Mouse (Mus musculus) heart, embryonic 16.5 days (tissue): ENCODE data around the gene Lrba. TPM values are rescaled to one million over a fixed set of nuclear protein-coding genes. Genes with fewer than 3 reads are reported as not detected.

ENCODE experiments used
- ATAC-seq: fragments of 200-750 bp; cut with Nextera tagmentation; replicated peaks from 2 replicates; pipeline ENCODE4 v1.8.0; 2017; ENCODE audit warnings: moderate number of reproducible peaks; ENCODE audit not compliant: insufficient read depth, low FRiP score; ENCODE audit errors: extremely low read depth
- H3K27ac ChIP-seq: fragments of 300-500 bp; sonication (generic); 2 replicates; pipeline ENCODE4 v1.5.1; 2014; ENCODE audit warnings: mild to moderate bottlenecking, low read length, control low read depth, moderate library complexity
- H3K27me3 ChIP-seq: fragments of 300-500 bp; sonication (generic); 2 replicates; pipeline ENCODE4 v1.6.1; 2014; ENCODE audit warnings: low read length, mixed read lengths; ENCODE audit not compliant: control insufficient read depth, insufficient read depth
- H3K36me3 ChIP-seq: fragments of 300-500 bp; sonication (generic); 2 replicates; pipeline ENCODE4 v1.6.1; 2014; ENCODE audit not compliant: control insufficient read depth, insufficient read depth
- H3K4me1 ChIP-seq: fragments of 300-500 bp; sonication (generic); 2 replicates; pipeline ENCODE4 v1.6.1; 2014; ENCODE audit warnings: low read length, mixed read lengths; ENCODE audit not compliant: control insufficient read depth, insufficient read depth
- H3K4me2 ChIP-seq: fragments of 300-500 bp; sonication (generic); 2 replicates; pipeline ENCODE4 v1.6.1; 2014; ENCODE audit warnings: low read depth, mild to moderate bottlenecking, control low read depth, low read length
- H3K4me3 ChIP-seq: fragments of 300-500 bp; sonication (generic); 2 replicates; pipeline ENCODE4 v1.5.1; 2014; ENCODE audit warnings: mild to moderate bottlenecking, control low read depth, low read length
- H3K9ac ChIP-seq: fragments of 300-500 bp; sonication (generic); 2 replicates; pipeline ENCODE4 v1.6.1; 2014; ENCODE audit warnings: low read length, control low read depth
- H3K9me3 ChIP-seq: fragments of 300-500 bp; sonication (generic); replicated peaks from 2 replicates; pipeline ENCODE4 v1.6.1; 2016; ENCODE audit warnings: low read length; ENCODE audit not compliant: control insufficient read depth
- WGBS: fragments of 180-500 bp; shearing (Covaris S2); extraction: QIAGEN DNeasy Blood & Tissue Kit; methylation state at CpG from one replicate; pipeline ENCODE4 v1.1.7; 2014; 5-methylcytosine and 5-hydroxymethylcytosine counted together
- polyA plus RNA-seq: library from polyadenylated mRNA; unstranded; fragments of >200 nt; fragmentation: Nextera tagmentation; extraction: Ambion mirVana; gene quantifications from 2 replicates; pipeline ENCODE4 v1.2.1, GENCODE M21; 2015

Lrba gene
- polyA plus RNA-seq, 1 experiment from 2014 or later, result 1.7 TPM

- Histone ChIP-seq H3K36me3 (no peaks in the 10 kb centered on the region), H3K27ac (no peak overlapping the region), H3K27me3 (no peaks in the 10 kb centered on the region), H3K4me3 (no peak overlapping the region), H3K9ac (no peak overlapping the region), H3K9me3 (no peaks in the 10 kb centered on the region), H3K4me2 (no peak overlapping the region), H3K4me1 (no peaks in the 10 kb centered on the region)
- 93% methylated on average over 9 of the region's 9 CpGs for WGBS
- no peak for ATAC-seq
Measured at GRCm38 (mm10) chr3:86806834-86807233, 582.4 kb downstream of the Lrba start.

GRCm38 (mm10) chr3:86807750-86808467 is 583.4 kb downstream of the Lrba start:
- no peaks in the 10 kb centered on the region for H3K9me3 ChIP-seq
- H3K4me1 ChIP-seq, result 0 out of 2 replicates have a peak, but pooled peaks cover 2% of the 10 kb centered on the region
- H3K4me3 ChIP-seq, result no peak overlapping the region
- H3K27me3 ChIP-seq, result no peaks in the 10 kb centered on the region
- H3K27ac ChIP-seq, result no peak overlapping the region
- WGBS, result 76% methylated on average over 14 of the region's 14 CpGs
- H3K4me2 ChIP-seq, result no peak overlapping the region
- no peak overlapping the region for H3K9ac ChIP-seq
- H3K36me3 ChIP-seq, result no peaks in the 10 kb centered on the region
- no peak for ATAC-seq

GRCm38 (mm10) chr3:86809199-86809598 is 584.7 kb downstream of the Lrba start:
- Histone ChIP-seq H3K27me3 (no peaks in the 10 kb centered on the region), H3K4me2 (no peak overlapping the region), H3K9me3 (no peaks in the 10 kb centered on the region), H3K4me3 (no peak overlapping the region), H3K27ac (no peak overlapping the region), H3K4me1 (0 out of 2 replicates have a peak, but pooled peaks cover 2% of the 10 kb centered on the region), H3K36me3 (no peaks in the 10 kb centered on the region), H3K9ac (no peak overlapping the region)
- no peak for ATAC-seq
- 76% methylated on average over 9 of the region's 9 CpGs for WGBS

DNA sequence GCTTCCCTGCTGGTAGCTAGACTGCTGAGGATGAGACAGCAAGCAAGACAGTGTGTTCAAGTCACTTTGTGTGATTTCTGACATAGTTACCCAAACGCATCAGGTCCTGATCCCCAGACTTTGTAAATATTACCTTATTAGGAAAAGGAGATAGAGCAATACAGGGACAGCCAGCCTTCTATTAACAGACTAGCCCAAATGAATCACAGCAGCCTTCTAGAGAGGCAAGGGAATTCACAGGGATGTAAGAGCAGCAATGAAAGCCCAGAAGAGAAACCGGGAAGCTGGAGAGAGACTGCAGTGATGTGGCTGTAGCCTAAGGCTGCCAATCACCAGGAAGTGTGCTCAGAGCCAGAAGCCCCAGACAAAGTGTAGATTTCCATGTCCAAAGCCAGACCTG is 585.2 kb downstream of the Lrba start:
- WGBS, result 40% methylated on average over 2 of the region's 2 CpGs

GRCm38 (mm10) chr3:86810908-86811307 is 586.4 kb downstream of the Lrba start:
- Histone ChIP-seq H3K9me3 (no peaks in the 10 kb centered on the region), H3K9ac (no peak overlapping the region), H3K4me2 (no peak overlapping the region), H3K27ac (no peak overlapping the region), H3K4me3 (no peak overlapping the region), H3K4me1 (0 out of 2 replicates have a peak, but pooled peaks cover 2% of the 10 kb centered on the region), H3K36me3 (no peaks in the 10 kb centered on the region), H3K27me3 (no peaks in the 10 kb centered on the region)
- WGBS, result 80% methylated on average over 5 of the region's 5 CpGs
- no peak for ATAC-seq

More for the DNA sequence above, 585.2 kb downstream of the Lrba start:
- H3K36me3 ChIP-seq, result no peaks in the 10 kb centered on the region
- H3K27me3 ChIP-seq, result no peaks in the 10 kb centered on the region
- no peak overlapping the region for H3K27ac ChIP-seq
- H3K9ac ChIP-seq, result no peak overlapping the region
- ATAC-seq, result no peak
- no peaks in the 10 kb centered on the region for H3K9me3 ChIP-seq
- 0 out of 2 replicates have a peak, but pooled peaks cover 2% of the 10 kb centered on the region for H3K4me1 ChIP-seq
- H3K4me3 ChIP-seq, result no peak overlapping the region
- H3K4me2 ChIP-seq, result no peak overlapping the region

GRCm38 (mm10) chr3:86812689-86813088 is 588.2 kb downstream of the Lrba start:
- Histone ChIP-seq H3K27ac (no peak overlapping the region), H3K9ac (no peak overlapping the region), H3K4me2 (no peak overlapping the region), H3K9me3 (no peaks in the 10 kb centered on the region), H3K4me1 (0 out of 2 replicates have a peak, but pooled peaks cover 2% of the 10 kb centered on the region), H3K4me3 (no peak overlapping the region), H3K36me3 (no peaks in the 10 kb centered on the region), H3K27me3 (no peaks in the 10 kb centered on the region)
- WGBS, result 20% methylated on average over 3 of the region's 3 CpGs
- peak; percentile 75; the same call in 1 of the 2 replicates for ATAC-seq

DNA sequence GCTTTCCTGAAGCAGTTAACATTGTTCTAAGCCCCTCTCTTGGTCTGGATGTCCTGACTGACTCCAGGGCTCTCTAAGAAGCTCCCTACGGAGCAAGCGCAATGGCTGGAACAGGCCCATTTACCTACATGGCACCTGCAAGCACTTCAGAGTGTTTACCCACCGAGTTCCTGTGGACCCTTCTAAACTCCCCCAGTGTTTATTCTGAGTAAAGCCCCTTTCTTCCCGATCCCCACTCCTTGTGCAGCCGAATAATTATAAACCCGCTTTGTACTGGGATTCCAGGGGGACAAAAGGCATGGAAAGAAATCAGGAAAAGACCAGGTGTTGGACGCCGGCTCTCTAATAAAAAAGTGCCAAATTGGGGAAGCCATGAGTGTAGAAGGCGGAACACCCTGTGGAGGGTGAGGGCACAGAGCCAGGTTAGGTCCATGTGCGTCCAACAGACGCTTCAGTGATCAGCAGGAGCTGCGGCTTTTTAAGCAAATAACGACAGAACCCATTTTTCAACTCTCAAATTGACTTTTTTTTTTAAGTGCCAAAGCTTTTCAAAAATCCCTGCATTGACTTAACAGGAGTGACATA is 593.6 kb downstream of the Lrba start:
- no peak overlapping the region for H3K4me3 ChIP-seq
- no peak overlapping the region for H3K4me2 ChIP-seq
- no peak overlapping the region for H3K9ac ChIP-seq
- no peaks in the 10 kb centered on the region for H3K4me1 ChIP-seq
- H3K27ac ChIP-seq, result no peak overlapping the region
- 81% methylated on average over 13 of the region's 13 CpGs for WGBS
- H3K27me3 ChIP-seq, result no peaks in the 10 kb centered on the region
- no peaks in the 10 kb centered on the region for H3K9me3 ChIP-seq
- H3K36me3 ChIP-seq, result no peaks in the 10 kb centered on the region
- ATAC-seq, result no peak

DNA sequence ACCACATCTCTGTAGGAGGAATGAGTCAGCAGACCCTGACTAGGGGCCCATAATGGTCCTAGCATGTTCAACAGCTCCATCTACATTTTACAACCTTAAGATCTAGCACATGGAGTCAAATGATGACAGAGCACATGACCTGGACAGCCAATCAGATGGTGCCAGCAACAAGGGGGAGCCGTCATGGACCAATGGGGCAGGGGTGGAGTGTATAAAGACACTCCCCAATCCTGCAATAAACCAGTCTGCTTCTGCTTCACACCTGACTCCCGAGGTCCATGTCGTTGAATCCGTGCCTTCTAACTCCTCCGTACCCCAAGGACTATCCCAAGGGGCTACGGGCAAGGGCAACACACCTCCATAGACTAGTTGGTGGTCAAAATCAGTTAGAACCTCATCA is 594.9 kb downstream of the Lrba start:
- Histone ChIP-seq H3K4me1 (no peaks in the 10 kb centered on the region), H3K27ac (no peak overlapping the region), H3K4me3 (no peak overlapping the region), H3K9me3 (no peaks in the 10 kb centered on the region), H3K36me3 (no peaks in the 10 kb centered on the region), H3K4me2 (no peak overlapping the region), H3K9ac (no peak overlapping the region), H3K27me3 (no peaks in the 10 kb centered on the region)
- WGBS, result 92% methylated on average over 6 of the region's 6 CpGs
- no peak for ATAC-seq

GRCm38 (mm10) chr3:86820344-86820743 is 595.9 kb downstream of the Lrba start:
- 51% methylated on average over 10 of the region's 10 CpGs for WGBS
- ATAC-seq, result no peak
- no peaks in the 10 kb centered on the region for H3K9me3 ChIP-seq
- H3K27ac ChIP-seq, result no peak overlapping the region
- H3K27me3 ChIP-seq, result no peaks in the 10 kb centered on the region
- no peak overlapping the region for H3K9ac ChIP-seq
- H3K4me2 ChIP-seq, result no peak overlapping the region
- no peaks in the 10 kb centered on the region for H3K4me1 ChIP-seq
- H3K36me3 ChIP-seq, result no peaks in the 10 kb centered on the region
- H3K4me3 ChIP-seq, result no peak overlapping the region
